Mouse (Mus musculus) myocyte (in vitro differentiated cells): ENCODE measurements at regions not wholly inside any gene's neighbourhood (a gene's known extent, or its start where the extent isn't known, plus 50 kb on each side); places are given as distances from the start of the nearest gene placed in this dataset.
"Not testable (repeated sequence)": the region's sequence is repeated elsewhere in the genome, so short reads cannot be mapped to it uniquely, and the experiment has no call there.

Source experiments
- H3K27me3 ChIP-seq: one replicate; pipeline ENCODE4 v1.6.1; 2011; ENCODE audit not compliant: control insufficient read depth, insufficient read depth, insufficient read length
- H3K36me3 ChIP-seq: one replicate; pipeline ENCODE4 v1.6.1; 2011; ENCODE audit not compliant: control insufficient read depth, insufficient read depth
- H3K4me2 ChIP-seq: one replicate; pipeline ENCODE4 v1.6.1; 2011; ENCODE audit warnings: low read depth, control low read depth
- H3K4me3 ChIP-seq: one replicate; pipeline ENCODE4 v1.5.1; 2011; ENCODE audit warnings: mild to moderate bottlenecking, control low read depth, moderate library complexity
- H3K79me2 ChIP-seq: one replicate; pipeline ENCODE4 v1.6.1; 2011; ENCODE audit not compliant: control insufficient read depth, insufficient read depth
- H3ac ChIP-seq: one replicate; pipeline ENCODE4 v1.6.1; 2011; ENCODE audit not compliant: control insufficient read depth, insufficient read length
- CEBPB ChIP-seq: IDR thresholded peaks from 2 replicates; pipeline ENCODE4 v1.6.1; 2011; ENCODE audit warnings: mild to moderate bottlenecking, moderate library complexity; ENCODE audit not compliant: poor library complexity, insufficient read depth, severe bottlenecking
- E2F4 ChIP-seq: IDR thresholded peaks from one replicate; pipeline ENCODE4 v1.6.1; 2011; ENCODE audit warnings: mild to moderate bottlenecking, control low read depth, moderate library complexity; ENCODE audit not compliant: insufficient read depth
- MAX ChIP-seq: IDR thresholded peaks from one replicate; pipeline ENCODE4 v1.6.1; 2011; ENCODE audit warnings: low read depth, mild to moderate bottlenecking, control low read depth
- MYOD1 ChIP-seq, 3 experiments: IDR thresholded peaks; one replicate each; pipeline ENCODE4 v1.6.1; 2011; ENCODE audit warnings: control low read depth in 2 of 3, low read depth in 2 of 3, mild to moderate bottlenecking in 2 of 3, moderate library complexity in 1 of 3; ENCODE audit not compliant: insufficient read length in 2 of 3, control insufficient read depth in 1 of 3
- MYOG ChIP-seq, 3 experiments: IDR thresholded peaks; one replicate each; pipeline ENCODE4 v1.6.1; 2011; ENCODE audit warnings: control low read depth in 2 of 3, low read depth in 2 of 3, mild to moderate bottlenecking in 2 of 3; ENCODE audit not compliant: insufficient read length in 2 of 3, control insufficient read depth in 1 of 3, insufficient read depth in 1 of 3
- POLR2A ChIP-seq: IDR thresholded peaks from one replicate; pipeline ENCODE4 v1.6.1; 2011; ENCODE audit warnings: low read depth, mild to moderate bottlenecking, control low read depth, moderate library complexity; ENCODE audit not compliant: insufficient read length
- POLR2AphosphoS2 ChIP-seq: IDR thresholded peaks from one replicate; pipeline ENCODE4 v1.6.1; 2011; ENCODE audit warnings: low read depth, control low read depth; ENCODE audit not compliant: insufficient read length
- REST ChIP-seq: IDR thresholded peaks from one replicate; pipeline ENCODE4 v1.6.1; 2011; ENCODE audit warnings: mild to moderate bottlenecking, control low read depth, moderate library complexity; ENCODE audit not compliant: insufficient read depth, insufficient read length
- SRF ChIP-seq: IDR thresholded peaks from one replicate; pipeline ENCODE4 v1.6.1; 2011; ENCODE audit warnings: low read depth; ENCODE audit not compliant: control insufficient read depth, insufficient read length
- TCF12 ChIP-seq: IDR thresholded peaks from one replicate; pipeline ENCODE4 v1.6.1; 2011; ENCODE audit warnings: mild to moderate bottlenecking, control low read depth; ENCODE audit not compliant: poor library complexity, insufficient read depth, severe bottlenecking
- TCF3 ChIP-seq: IDR thresholded peaks from one replicate; pipeline ENCODE4 v1.6.1; 2011; ENCODE audit warnings: low read depth, control low read depth; ENCODE audit not compliant: insufficient read length
- USF1 ChIP-seq: IDR thresholded peaks from one replicate; pipeline ENCODE4 v1.6.1; 2011; ENCODE audit warnings: low read depth, mild to moderate bottlenecking, control low read depth, moderate library complexity

DNA sequence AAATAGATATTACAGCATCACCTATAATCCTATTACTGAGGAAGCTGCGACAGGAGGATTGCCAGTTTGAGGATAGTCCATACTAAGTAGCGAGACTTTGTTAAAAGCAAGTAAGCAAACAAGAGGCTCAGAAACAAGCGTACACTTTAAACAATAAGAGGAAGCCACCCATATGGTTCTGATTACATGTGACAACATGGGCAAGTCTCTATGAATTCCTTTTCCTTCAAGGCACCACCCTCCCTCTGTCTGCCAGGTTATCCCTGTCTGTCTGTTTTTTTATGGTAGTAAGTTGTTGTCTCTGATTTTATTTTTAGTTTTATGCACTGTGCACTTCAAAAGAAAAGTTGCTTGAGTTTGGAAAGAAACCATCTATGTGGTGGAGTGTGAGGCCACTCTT lies 76.8 kb upstream of the Tars start:
- no peaks in the 10 kb centered on the region for H3K36me3 ChIP-seq
- no peak overlapping the region for H3K4me3 ChIP-seq
- H3K79me2 ChIP-seq = no peaks in the 10 kb centered on the region
- H3K27me3 ChIP-seq = no peaks in the 10 kb centered on the region
- no peak overlapping the region for H3K4me2 ChIP-seq
- H3ac ChIP-seq = no peak overlapping the region
- TF ChIP-seq E2F4 (no peak), REST (no peak), TCF3 (no peak), POLR2AphosphoS2 (no peak), MYOG (IDR thresholded peaks at IDR 0.05; ENCODE audit: control insufficient read depth in 1 of 3, insufficient read depth in 1 of 3, insufficient read length in 2 of 3, low read depth in 2 of 3) (no peak), SRF (no peak), CEBPB (no peak), MYOD1 (IDR thresholded peaks at IDR 0.05; ENCODE audit: control insufficient read depth in 1 of 3, insufficient read length in 2 of 3, low read depth in 2 of 3) (no peak), TCF12 (no peak), MAX (no peak), USF1 (no peak), POLR2A (no peak)

DNA sequence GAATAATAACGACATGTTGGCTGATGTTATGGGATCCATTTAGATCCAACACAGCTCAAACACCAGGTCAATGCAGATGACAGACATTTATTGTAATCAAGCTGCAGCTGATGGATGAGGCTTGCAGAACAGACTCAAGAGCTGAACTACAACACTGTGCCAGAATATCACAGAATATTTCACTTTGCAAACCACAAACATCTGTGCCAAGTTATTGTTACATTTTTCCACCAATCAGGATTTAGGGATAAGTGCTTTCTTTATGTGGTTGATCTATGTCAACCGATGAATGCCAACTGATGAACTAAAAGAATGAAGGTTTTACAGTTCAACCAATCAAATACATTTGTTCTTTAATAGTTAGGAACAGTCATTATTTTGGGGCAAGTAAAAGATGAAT lies 63.9 kb upstream of the Tars start:
- no peaks in the 10 kb centered on the region for H3K36me3 ChIP-seq
- no peak overlapping the region for H3K4me3 ChIP-seq
- TF ChIP-seq TCF3 (no peak), CEBPB (no peak), MAX (no peak), MYOD1 (IDR thresholded peaks at IDR 0.05; ENCODE audit: control insufficient read depth in 1 of 3, insufficient read length in 2 of 3, low read depth in 2 of 3) (peak in 1 of 3 experiments; percentile 10), TCF12 (no peak), POLR2A (no peak), USF1 (no peak), MYOG (IDR thresholded peaks at IDR 0.05; ENCODE audit: control insufficient read depth in 1 of 3, insufficient read depth in 1 of 3, insufficient read length in 2 of 3, low read depth in 2 of 3) (no peak)

DNA sequence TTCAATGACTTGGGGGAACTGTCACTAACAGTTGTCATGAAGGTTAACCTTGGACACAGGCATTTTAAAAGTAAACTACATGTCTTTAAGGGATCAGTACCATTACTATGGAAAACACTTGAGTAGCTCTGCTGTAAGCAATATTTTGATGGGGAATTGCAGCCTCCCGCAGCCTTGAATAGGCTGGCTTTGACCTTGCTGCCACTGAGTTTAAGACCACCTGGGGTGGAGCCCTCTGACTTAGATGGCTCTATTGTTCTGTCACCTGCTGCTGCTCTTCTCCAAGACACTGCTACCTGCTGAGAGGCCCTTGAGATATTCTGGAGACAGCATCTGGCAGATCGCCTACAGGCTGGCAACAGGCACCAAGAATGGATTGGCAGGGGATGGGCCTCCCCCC lies 62.1 kb upstream of the Tars start:
- H3K4me2 ChIP-seq, H3K79me2 ChIP-seq, H3ac ChIP-seq: not testable (repeated sequence)

More for the DNA sequence above, 63.9 kb upstream of the Tars start:
- Histone ChIP-seq H3K4me2 (peak overlapping the region; percentile 12), H3ac (no peak overlapping the region), H3K27me3 (no peaks in the 10 kb centered on the region), H3K79me2 (no peaks in the 10 kb centered on the region)

DNA sequence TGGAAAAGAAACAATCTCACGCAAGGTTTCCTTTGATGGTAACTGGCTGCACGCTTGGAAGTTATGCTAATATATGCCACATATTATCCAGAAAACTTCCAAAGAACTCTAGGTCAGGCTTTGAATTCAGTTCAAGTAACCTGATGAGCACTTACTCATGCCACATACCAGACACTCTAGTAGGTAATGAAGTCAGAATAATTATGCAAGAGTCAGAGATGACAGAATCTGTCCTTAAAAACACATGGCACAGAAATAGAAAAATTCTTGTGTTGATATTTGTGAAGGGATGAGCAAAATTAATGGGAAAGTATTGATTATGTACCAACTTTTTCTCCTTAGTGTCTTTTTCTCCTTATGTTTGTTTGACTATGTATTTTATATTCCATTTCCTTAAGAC lies 59.8 kb upstream of the Tars start:
- TF ChIP-seq POLR2AphosphoS2 (no peak), CEBPB (peak; percentile 62; the same call in 1 of the 2 replicates)
- H3K79me2 ChIP-seq = no peaks in the 10 kb centered on the region

More for the DNA sequence above, 62.1 kb upstream of the Tars start:
- not testable (repeated sequence) for H3K36me3 ChIP-seq, H3K27me3 ChIP-seq, H3K4me3 ChIP-seq

DNA sequence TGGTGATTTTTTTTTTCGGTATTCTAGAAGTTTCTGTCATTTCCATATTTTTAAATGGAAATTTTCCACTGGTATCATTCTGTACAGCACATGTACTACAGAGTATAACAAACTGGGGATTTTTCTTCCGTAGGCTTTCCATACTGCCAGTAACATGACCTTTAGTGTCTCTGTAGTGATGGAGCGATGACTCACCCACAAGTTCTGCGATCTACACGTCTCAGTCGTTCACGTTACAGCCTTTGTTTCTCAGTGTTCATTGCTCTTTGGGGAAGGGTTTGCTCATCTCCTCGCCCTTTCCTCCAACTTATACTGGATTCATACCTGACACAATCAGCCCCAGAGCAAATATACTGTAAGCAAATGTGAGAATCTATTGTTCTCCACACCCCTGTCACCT lies 57.8 kb upstream of the Tars start:
- peak overlapping the region; percentile 59 for H3K4me2 ChIP-seq
- no peaks in the 10 kb centered on the region for H3K27me3 ChIP-seq
- H3K79me2 ChIP-seq = no peaks in the 10 kb centered on the region
- H3K4me3 ChIP-seq = no peak overlapping the region
- H3K36me3 ChIP-seq = no peaks in the 10 kb centered on the region
- TF ChIP-seq POLR2A (no peak), MYOD1 (IDR thresholded peaks at IDR 0.05; ENCODE audit: control insufficient read depth in 1 of 3, insufficient read length in 2 of 3, low read depth in 2 of 3) (no peak), TCF12 (no peak), USF1 (no peak)
- no peak overlapping the region for H3ac ChIP-seq

More for the DNA sequence above, 59.8 kb upstream of the Tars start:
- Histone ChIP-seq H3K4me2 (no peak overlapping the region), H3K27me3 (no peaks in the 10 kb centered on the region), H3K36me3 (no peaks in the 10 kb centered on the region), H3K4me3 (no peak overlapping the region), H3ac (no peak overlapping the region)

DNA sequence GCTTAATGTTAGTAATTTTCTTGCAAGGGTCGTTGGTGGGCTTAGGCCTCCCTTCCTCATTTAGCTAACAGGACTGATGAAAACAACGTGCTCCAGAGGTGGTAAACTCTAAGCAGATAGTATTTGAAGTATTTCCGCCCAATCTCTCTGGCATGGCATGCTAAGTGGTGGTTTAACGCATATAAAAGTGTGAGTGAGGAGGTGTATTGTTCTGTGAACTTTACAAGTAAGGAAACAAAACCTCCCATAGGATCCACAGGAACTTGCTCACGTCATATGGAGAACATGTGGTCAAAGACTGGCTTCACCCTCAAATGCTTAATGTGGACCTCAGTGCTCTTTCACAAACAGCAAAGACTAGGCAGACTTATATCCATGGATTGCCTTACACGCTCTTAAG lies 56.5 kb upstream of the Tars start:
- TF ChIP-seq MAX (no peak), CEBPB (no peak), MYOG (IDR thresholded peaks at IDR 0.05; ENCODE audit: control insufficient read depth in 1 of 3, insufficient read depth in 1 of 3, insufficient read length in 2 of 3, low read depth in 2 of 3) (no peak), MYOD1 (IDR thresholded peaks at IDR 0.05; ENCODE audit: control insufficient read depth in 1 of 3, insufficient read length in 2 of 3, low read depth in 2 of 3) (no peak)
- Histone ChIP-seq H3K4me3 (no peak overlapping the region), H3K36me3 (no peaks in the 10 kb centered on the region), H3ac (no peak overlapping the region), H3K79me2 (no peaks in the 10 kb centered on the region), H3K4me2 (peak overlapping the region; percentile 69), H3K27me3 (no peaks in the 10 kb centered on the region)
